Mouse (Mus musculus) stomach, embryonic 15.5 days (tissue): ENCODE data around the gene Acrv1. TPM values are rescaled to one million over a fixed set of nuclear protein-coding genes. Genes with fewer than 3 reads are reported as not detected.
"Not testable (repeated sequence)": the region's sequence is repeated elsewhere in the genome, so short reads cannot be mapped to it uniquely, and the experiment has no call there.

Experiments used
- ATAC-seq: fragments of 200-750 bp; cut with Nextera tagmentation; 2 replicates; pipeline ENCODE4 v1.8.0; 2017; ENCODE audit warnings: low read depth, moderate number of reproducible peaks, moderate TSS enrichment; ENCODE audit not compliant: insufficient read depth, low FRiP score
- H3K27ac ChIP-seq: fragments of 300-500 bp; sonication (generic); 2 replicates; pipeline ENCODE4 v1.5.1; 2015; ENCODE audit warnings: mild to moderate bottlenecking, inconsistent platforms
- H3K27me3 ChIP-seq: fragments of 300-500 bp; sonication (generic); replicated peaks from 2 replicates; pipeline ENCODE4 v1.6.1; 2015; ENCODE audit warnings: inconsistent platforms
- H3K36me3 ChIP-seq: fragments of 300-500 bp; sonication (generic); 2 replicates; pipeline ENCODE4 v1.6.1; 2015; ENCODE audit warnings: inconsistent platforms
- H3K4me1 ChIP-seq: fragments of 300-500 bp; sonication (generic); 2 replicates; pipeline ENCODE4 v1.6.1; 2015; ENCODE audit warnings: inconsistent platforms
- H3K4me2 ChIP-seq: fragments of 300-500 bp; sonication (generic); 2 replicates; pipeline ENCODE4 v1.6.1; 2015; ENCODE audit warnings: mild to moderate bottlenecking, inconsistent platforms
- H3K4me3 ChIP-seq: fragments of 300-500 bp; sonication (generic); replicated peaks from 2 replicates; pipeline ENCODE4 v1.5.1; 2015; ENCODE audit warnings: inconsistent platforms
- H3K9ac ChIP-seq: fragments of 300-500 bp; sonication (generic); 2 replicates; pipeline ENCODE4 v1.6.1; 2015; ENCODE audit warnings: inconsistent platforms
- H3K9me3 ChIP-seq: fragments of 300-500 bp; sonication (generic); 2 replicates; pipeline ENCODE4 v1.6.1; 2016; ENCODE audit warnings: inconsistent platforms
- whole genome bisulfite sequencing: fragments of 180-500 bp; shearing (Covaris S2); methylation state at CpG from one replicate; pipeline ENCODE4 v1.1.7; 2015; 5-methylcytosine and 5-hydroxymethylcytosine counted together
- polyA plus RNA-seq: library from polyadenylated mRNA; unstranded; fragments of >200 nt; fragmentation: Nextera tagmentation; extraction: Ambion mirVana; gene quantifications from 2 replicates; pipeline ENCODE4 v1.2.1, GENCODE M21; 2015

Gene Acrv1
- polyA plus RNA-seq = not detected in 2 replicates

DNA sequence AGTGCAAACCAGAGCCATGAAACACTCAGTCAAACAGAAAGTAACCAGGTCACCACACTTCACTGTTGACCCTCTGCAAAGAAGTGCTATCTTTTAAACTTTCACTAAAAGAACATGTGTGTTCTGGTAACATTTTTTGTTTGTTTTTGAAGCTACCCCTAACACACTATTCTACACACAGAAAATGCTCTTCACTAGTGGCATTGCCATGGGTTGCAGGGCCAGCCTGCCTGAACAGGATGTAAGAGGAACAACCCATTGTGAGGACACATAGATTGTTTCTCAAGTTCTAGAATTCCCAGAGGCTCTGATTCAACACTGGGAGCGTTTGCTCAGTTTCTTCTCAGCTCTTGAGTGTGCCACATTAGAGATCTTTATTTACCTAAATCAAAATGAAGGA, at the start of gene Acrv1:
Gene Acrv1, plus strand, starts transcription at position 301 of the 400 bp plus-strand sequence.
- no peaks in the 10 kb centered on the region for H3K9me3 ChIP-seq
- WGBS = 47% methylated on average over 1 of the region's 1 CpGs
- H3K4me1 ChIP-seq = no peaks in the 10 kb centered on the region
- H3K4me2 ChIP-seq = no peak within 1 kb of the TSS
- H3K9ac ChIP-seq = no peak within 1 kb of the TSS
- H3K27ac ChIP-seq = no peak within 1 kb of the TSS
- H3K36me3 ChIP-seq = no peaks in the 10 kb centered on the region
- no peaks in the 10 kb centered on the region for H3K27me3 ChIP-seq
- H3K4me3 ChIP-seq = no peak within 1 kb of the TSS
- no peak for ATAC-seq

DNA sequence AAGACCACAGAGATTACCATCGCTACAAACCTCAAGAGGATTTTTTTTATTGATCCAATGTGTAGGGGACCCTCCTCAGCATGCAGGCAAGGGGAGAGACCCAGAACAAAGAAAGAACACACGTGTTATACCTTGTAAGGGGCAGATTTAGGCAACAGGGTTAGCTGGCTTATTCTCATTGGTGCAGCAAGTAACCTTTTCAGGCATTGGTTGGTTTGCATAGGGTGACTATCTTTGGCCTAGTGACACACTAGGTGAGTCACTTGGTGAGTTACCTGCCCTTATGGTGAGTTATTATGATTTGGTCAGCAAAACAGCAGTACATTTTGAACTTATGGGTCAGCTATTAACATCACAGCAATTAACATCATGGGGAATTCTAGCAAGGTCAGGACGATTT, 49.7 kb upstream of the Acrv1 start, which contains the start of gene A630095E13Rik:
Gene A630095E13Rik, minus strand, starts transcription at position 101 of the 400 bp plus-strand sequence.
- not testable (repeated sequence) for H3K4me3 ChIP-seq, ATAC-seq, H3K9ac ChIP-seq, H3K4me1 ChIP-seq, H3K4me2 ChIP-seq, H3K9me3 ChIP-seq, H3K27me3 ChIP-seq, H3K27ac ChIP-seq, H3K36me3 ChIP-seq
- WGBS = 59% methylated on average over 3 of the region's 3 CpGs

DNA sequence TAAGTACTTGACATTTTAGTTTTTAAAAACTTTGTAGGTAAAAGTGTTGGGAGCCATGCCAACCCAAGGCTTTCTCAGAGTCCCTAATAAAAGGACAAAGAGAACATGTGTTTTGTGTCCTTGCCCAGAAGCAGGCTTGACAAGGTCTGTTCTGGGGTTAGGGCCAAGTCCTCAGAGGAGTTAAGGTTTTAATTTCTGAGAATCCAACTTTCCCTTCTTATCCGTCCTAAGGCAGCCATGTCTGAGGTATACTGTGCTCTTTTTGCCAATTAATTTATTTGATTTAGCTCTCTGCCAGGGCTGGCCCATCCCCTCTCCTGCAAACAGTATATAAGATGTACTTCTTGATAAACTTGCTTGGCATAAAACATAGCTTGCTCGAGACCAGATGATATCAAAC, 11.6 kb upstream of the Acrv1 start:
- H3K4me3 ChIP-seq = no peak overlapping the region
- no peaks in the 10 kb centered on the region for H3K4me1 ChIP-seq
- no peak overlapping the region for H3K4me2 ChIP-seq
- WGBS = 50% methylated on average over 2 of the region's 2 CpGs
- no peak for ATAC-seq
- H3K36me3 ChIP-seq = no peaks in the 10 kb centered on the region
- no peak overlapping the region for H3K9ac ChIP-seq
- H3K27me3 ChIP-seq = no peaks in the 10 kb centered on the region
- H3K27ac ChIP-seq = no peak overlapping the region
- H3K9me3 ChIP-seq = no peaks in the 10 kb centered on the region

GRCm38 (mm10) chr9:36687329-36687728, 5.7 kb upstream of the Acrv1 start:
- H3K9ac ChIP-seq = no peak overlapping the region
- no peak overlapping the region for H3K4me2 ChIP-seq
- H3K27me3 ChIP-seq = no peaks in the 10 kb centered on the region
- H3K9me3 ChIP-seq = no peaks in the 10 kb centered on the region
- H3K4me1 ChIP-seq = no peaks in the 10 kb centered on the region
- H3K27ac ChIP-seq = no peak overlapping the region
- H3K36me3 ChIP-seq = no peaks in the 10 kb centered on the region
- H3K4me3 ChIP-seq = no peak overlapping the region
- ATAC-seq = no peak

- ATAC-seq = no peak
- Histone ChIP-seq H3K36me3 (no peaks in the 10 kb centered on the region), H3K9ac (no peak overlapping the region), H3K4me2 (no peak overlapping the region), H3K4me1 (no peaks in the 10 kb centered on the region), H3K27ac (no peak overlapping the region), H3K9me3 (no peaks in the 10 kb centered on the region), H3K4me3 (no peak overlapping the region), H3K27me3 (no peaks in the 10 kb centered on the region)
- WGBS = 91% methylated on average over 10 of the region's 10 CpGs
Measured at GRCm38 (mm10) chr9:36694276-36694675, 1.3 kb downstream of the Acrv1 start.

- no peak overlapping the region for H3K27ac ChIP-seq
- no peak for ATAC-seq
- no peaks in the 10 kb centered on the region for H3K27me3 ChIP-seq
- H3K4me1 ChIP-seq = no peaks in the 10 kb centered on the region
- H3K9ac ChIP-seq = no peak overlapping the region
- H3K4me3 ChIP-seq = no peak overlapping the region
- H3K36me3 ChIP-seq = peaks cover 7% of the 10 kb centered on the region
- no peak overlapping the region for H3K4me2 ChIP-seq
- H3K9me3 ChIP-seq = no peaks in the 10 kb centered on the region
- 86% methylated on average over 3 of the region's 3 CpGs for WGBS
Measured at GRCm38 (mm10) chr9:36705923-36706322, 12.9 kb downstream of the Acrv1 start.

GRCm38 (mm10) chr9:36707304-36707703, 14.3 kb downstream of the Acrv1 start:
- 80% methylated on average over 6 of the region's 6 CpGs for WGBS
- Histone ChIP-seq H3K9ac (no peak overlapping the region), H3K4me3 (no peak overlapping the region), H3K9me3 (no peaks in the 10 kb centered on the region), H3K36me3 (peaks cover 7% of the 10 kb centered on the region), H3K27ac (no peak overlapping the region), H3K4me1 (no peaks in the 10 kb centered on the region), H3K27me3 (no peaks in the 10 kb centered on the region), H3K4me2 (no peak overlapping the region)
- ATAC-seq = no peak

- H3K27ac ChIP-seq = no peak overlapping the region
- H3K4me2 ChIP-seq = no peak overlapping the region
- no peaks in the 10 kb centered on the region for H3K4me1 ChIP-seq
- no peak overlapping the region for H3K4me3 ChIP-seq
- 73% methylated on average over 3 of the region's 3 CpGs for WGBS
- no peaks in the 10 kb centered on the region for H3K9me3 ChIP-seq
- no peak overlapping the region for H3K9ac ChIP-seq
- H3K36me3 ChIP-seq = no peaks in the 10 kb centered on the region
- ATAC-seq = no peak
- H3K27me3 ChIP-seq = no peaks in the 10 kb centered on the region
Measured at GRCm38 (mm10) chr9:36716624-36717023, 23.6 kb downstream of the Acrv1 start.

GRCm38 (mm10) chr9:36726131-36727033, 33.4 kb downstream of the Acrv1 start:
- ATAC-seq = peak; percentile 92
- no peaks in the 10 kb centered on the region for H3K27me3 ChIP-seq
- H3K36me3 ChIP-seq = peaks cover 2% of the 10 kb centered on the region; the same call in 1 of the 2 replicates
- H3K4me2 ChIP-seq = peak overlapping the region; percentile 89
- under 1% methylated on average over 53 of the region's 53 CpGs for WGBS
- peak overlapping the region; percentile 60 for H3K9ac ChIP-seq
- peak overlapping the region; percentile 72 for H3K4me3 ChIP-seq
- no peaks in the 10 kb centered on the region for H3K9me3 ChIP-seq
- H3K27ac ChIP-seq = peak overlapping the region; percentile 94
- H3K4me1 ChIP-seq = peaks cover 5% of the 10 kb centered on the region; the same call in 1 of the 2 replicates

GRCm38 (mm10) chr9:36727034-36727755, 34.2 kb downstream of the Acrv1 start, which contains the start of gene Chek1:
Chek1 (minus strand) TSS chr9:36727065.
- H3K4me1 ChIP-seq = peaks cover 5% of the 10 kb centered on the region; the same call in 1 of the 2 replicates
- peak within 1 kb of the TSS; percentile 72 for H3K4me3 ChIP-seq
- H3K4me2 ChIP-seq = peak within 1 kb of the TSS; percentile 89
- no peaks in the 10 kb centered on the region for H3K9me3 ChIP-seq
- H3K9ac ChIP-seq = peak within 1 kb of the TSS; percentile 60
- peak within 1 kb of the TSS; percentile 94 for H3K27ac ChIP-seq
- peaks cover 4% of the 10 kb centered on the region; the same call in 1 of the 2 replicates for H3K36me3 ChIP-seq
- ATAC-seq = 0 out of 2 replicates have a peak, but pooled peaks have one; percentile 36
- no peaks in the 10 kb centered on the region for H3K27me3 ChIP-seq
- 3% methylated on average over 12 of the region's 12 CpGs for WGBS
